Mouse (Mus musculus): ENCODE results near the gene Reep1.

Reep1 gene

GRCm38 (mm10) chr6:71707511-71708501 lies at the start of gene Reep1:
Gene Reep1 (plus strand): TSS chr6:71707561.
- in situ Hi-C loops (cut with MboI, MseI) = no loop called here

- in situ Hi-C loops (cut with MboI, MseI) = no loop called here
Measured at GRCm38 (mm10) chr6:71658290-71658689, 49.1 kb upstream of the Reep1 start.

DNA sequence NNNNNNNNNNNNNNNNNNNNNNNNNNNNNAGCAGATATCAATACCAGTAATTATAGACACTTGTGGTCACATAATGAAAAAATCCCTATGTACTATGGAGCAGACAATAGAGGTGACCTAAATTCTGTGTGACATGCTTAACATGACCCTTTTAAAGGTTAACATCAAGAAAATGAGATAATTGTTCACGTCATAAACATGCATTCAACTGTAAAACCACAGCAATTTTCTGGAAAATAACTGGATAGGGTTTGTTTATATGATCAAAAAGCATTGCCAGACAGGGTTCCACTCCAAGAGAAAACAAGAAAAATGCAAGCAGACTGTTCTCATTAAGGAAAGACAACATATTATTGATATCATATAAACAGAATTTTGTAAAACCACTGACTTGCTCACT lies 42.9 kb upstream of the Reep1 start:
- in situ Hi-C loops (cut with MboI, MseI) = no loop called here

- in situ Hi-C loops (cut with MboI, MseI) = loop anchor here (10.0 kb wide), 1 partner anchor 648 kb away; no protein-coding TSS in a partner anchor
Measured at GRCm38 (mm10) chr6:71673166-71673565, 34.2 kb upstream of the Reep1 start.

DNA sequence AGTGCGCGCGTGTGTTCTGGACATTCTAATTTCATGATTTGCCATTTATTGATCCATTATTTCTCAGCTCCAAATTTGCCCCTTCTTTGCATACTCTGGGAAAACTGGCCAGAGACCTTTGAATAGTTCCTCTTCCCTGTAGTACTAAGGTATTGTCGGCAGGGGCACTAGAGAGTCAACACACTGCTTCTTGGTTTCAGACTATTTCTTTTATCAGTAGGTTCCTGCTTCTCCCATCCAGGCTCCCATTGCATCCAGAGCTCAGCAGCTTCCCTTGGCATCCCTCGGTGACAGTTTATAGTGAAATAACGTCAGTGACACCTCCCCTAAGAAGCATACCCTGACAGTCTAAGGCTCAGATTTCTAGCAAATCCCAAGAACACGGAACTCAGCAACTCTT lies 28.5 kb upstream of the Reep1 start:
- in situ Hi-C loops (cut with MboI, MseI) = loop anchor here (10.0 kb wide), 1 partner anchor 654 kb away; no protein-coding TSS in a partner anchor

GRCm38 (mm10) chr6:71695150-71695549 lies 12.2 kb upstream of the Reep1 start:
- in situ Hi-C loops (cut with MboI, MseI) = no loop called here

DNA sequence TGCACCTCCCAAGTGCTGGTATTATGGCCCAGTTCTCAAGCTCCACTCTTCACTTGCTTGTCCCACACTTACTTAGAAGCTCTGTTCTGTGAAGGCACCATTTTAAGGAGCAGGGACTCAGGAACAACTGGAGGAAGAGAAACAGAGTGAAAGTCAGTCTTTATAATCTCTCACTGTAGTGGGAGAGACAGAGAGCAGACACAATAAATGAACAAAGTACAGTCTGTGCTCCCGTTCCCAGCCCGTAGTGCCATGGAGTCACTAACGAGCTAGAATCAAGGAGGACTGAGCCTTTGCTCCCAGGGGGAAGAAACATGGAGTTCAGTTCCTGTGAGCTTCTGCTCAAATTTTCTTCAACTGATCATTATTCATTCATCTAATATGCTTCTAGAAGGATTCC lies 11.8 kb upstream of the Reep1 start:
- in situ Hi-C loops (cut with MboI, MseI) = no loop called here

DNA sequence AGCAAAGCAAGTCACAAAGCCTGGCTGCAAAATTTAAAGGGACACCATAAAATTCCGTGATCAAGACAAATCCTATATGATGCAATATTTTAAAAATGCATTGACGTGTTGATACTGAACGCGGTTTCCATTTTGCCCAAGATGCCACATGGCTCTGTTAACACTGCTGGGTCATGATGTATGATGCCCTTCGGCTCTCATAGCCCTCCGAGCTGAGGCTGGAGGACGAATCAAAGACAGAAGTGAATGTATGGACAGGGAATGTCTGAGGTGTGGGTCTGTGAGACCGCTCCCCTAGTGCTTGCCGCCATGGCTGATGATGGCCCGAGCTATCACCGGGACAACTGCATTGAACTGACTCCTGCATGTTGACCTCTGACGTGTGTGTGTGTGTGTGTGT lies 490 bp upstream of the Reep1 start:
- in situ Hi-C loops (cut with MboI, MseI) = no loop called here

DNA sequence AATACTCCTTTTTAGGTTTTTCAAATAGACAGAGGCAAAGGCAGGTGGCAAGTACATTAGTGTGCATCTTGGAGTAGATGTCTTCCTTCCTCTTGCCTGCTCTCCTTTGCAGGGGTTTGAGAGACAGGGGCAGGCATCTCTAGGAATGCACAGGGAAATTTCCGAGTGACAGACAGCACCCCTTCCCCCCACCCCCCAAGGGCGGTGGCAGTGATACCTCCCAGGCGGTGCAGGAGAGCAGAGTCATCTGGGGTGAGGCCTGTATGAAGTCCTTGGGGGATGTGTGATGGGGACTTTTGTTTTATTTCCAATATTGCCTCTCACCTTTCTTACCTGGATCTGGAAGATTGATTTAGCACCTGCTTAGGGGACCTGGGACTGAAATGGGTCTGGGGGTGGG lies 1.2 kb downstream of the Reep1 start:
- in situ Hi-C loops (cut with MboI, MseI) = no loop called here

DNA sequence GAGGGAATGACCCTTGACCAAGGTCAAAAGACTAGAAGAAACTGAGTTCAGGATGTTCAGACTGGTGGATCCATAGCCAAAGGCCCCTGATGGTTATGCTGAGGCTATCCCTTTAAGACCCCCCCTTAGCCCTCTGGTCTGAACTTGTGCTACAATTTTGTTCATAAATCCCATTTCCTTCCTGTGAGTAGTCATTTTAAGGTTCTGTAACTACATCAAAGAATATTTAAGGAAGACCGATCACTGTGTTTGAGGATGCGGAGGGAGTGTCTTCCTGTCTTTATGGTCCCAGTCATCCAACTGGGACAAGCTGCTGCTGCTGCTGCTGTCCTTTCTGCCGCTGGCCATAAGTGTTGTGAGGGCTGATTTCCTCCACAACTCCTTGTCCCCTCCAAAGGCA lies 3.0 kb downstream of the Reep1 start:
- in situ Hi-C loops (cut with MboI, MseI) = no loop called here

DNA sequence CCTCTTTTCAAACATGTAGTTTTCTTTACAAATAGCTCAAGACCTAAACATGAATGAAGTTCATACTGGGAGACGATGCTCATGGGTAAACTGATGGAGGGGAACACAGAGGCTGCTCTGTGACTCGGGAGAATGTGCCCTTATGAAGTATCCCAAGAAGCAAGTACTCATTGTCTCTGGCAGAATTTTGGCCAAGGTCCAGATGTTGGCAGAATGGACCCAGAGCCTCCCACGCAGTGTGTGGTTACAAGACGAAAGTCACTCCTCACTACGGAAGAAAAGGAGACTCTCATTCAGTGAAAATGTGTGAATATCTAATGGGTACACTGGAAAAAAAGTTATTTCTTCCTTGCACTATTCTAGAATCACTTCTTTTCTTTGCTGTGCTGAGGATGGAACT lies 3.8 kb downstream of the Reep1 start:
- in situ Hi-C loops (cut with MboI, MseI) = no loop called here

- in situ Hi-C loops (cut with MboI, MseI) = no loop called here
Measured at GRCm38 (mm10) chr6:71713532-71713931, 6.2 kb downstream of the Reep1 start.

DNA sequence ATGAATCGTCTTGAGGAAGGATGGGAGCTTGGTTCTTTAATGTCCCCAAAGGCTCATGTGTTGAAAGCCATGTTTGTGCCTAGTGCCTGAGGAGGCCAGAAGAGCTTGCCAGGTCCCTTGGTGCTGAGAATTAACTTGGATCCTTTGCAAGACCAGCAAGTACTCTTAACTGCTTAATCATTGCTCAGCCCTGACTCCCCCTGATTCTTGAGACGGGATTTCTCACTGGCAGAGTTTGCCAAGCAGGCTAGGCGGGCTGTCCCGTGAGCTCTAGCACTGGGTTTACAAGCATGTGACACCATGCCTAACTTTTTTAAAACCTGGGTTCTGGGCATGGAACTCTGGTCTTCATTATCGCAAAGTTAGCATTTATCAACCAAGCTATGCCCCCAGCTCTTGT lies 7.6 kb downstream of the Reep1 start:
- in situ Hi-C loops (cut with MboI, MseI) = no loop called here

GRCm38 (mm10) chr6:71716434-71716833 lies 9.1 kb downstream of the Reep1 start:
- in situ Hi-C loops (cut with MboI, MseI) = no loop called here

DNA sequence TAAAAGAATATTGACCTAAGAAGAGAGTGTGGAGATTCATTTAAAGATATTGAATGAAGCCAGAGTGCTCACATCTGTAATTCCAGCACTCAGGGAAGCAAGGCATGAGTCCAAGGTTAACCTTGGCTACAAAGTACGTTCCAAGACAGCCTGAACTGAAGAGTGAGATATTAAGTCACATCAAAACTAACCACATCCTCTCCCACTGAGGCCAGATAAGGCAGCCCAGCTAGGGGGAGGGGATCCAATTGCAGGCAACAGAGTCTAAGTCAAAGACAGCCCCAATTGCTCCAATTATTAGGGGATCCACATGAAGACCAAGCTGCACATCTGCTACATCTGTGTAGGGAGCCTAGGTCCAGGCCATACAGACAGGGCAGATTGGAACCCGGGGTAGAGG lies 11.0 kb downstream of the Reep1 start:
- in situ Hi-C loops (cut with MboI, MseI) = no loop called here

DNA sequence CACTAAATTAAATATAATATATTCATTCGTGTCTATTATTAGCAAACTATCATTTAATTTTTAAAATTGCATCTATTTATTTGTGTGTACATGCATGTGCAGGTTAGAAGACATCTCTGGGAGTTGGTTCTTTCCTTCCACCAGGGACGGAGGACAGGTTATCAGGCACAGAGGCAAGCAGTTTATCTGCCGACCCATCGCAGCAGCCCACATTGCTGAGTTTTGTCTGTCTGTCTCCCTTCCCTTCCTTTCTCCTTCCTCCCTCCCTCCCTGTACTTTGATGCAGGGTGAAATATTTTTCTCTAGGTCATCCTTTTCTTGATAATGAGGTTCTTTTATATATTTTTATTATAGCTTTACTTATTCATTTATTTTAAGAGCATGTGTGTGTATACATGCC lies 11.9 kb downstream of the Reep1 start:
- in situ Hi-C loops (cut with MboI, MseI) = no loop called here

DNA sequence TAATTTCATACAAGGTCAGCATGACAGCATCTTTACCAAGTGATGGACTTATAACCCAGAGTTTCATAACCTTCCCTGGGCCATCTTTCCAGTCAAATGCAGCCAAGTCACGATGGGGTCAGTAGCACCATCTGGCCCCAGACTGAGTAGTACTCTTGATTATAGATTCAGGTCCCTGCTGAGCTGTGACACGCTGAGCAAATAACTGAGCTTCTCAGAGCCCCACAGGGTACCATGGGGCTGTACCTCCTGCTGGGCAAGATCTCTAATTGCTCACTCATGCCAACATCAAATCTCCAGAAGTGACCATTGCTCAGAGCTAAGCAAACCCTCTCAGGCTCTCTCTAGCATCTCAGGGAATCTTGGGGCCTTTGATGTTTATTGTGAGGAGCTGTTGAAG lies 15.6 kb downstream of the Reep1 start:
- in situ Hi-C loops (cut with MboI, MseI) = no loop called here

GRCm38 (mm10) chr6:71723555-71723954 lies 16.2 kb downstream of the Reep1 start:
- in situ Hi-C loops (cut with MboI, MseI) = no loop called here

DNA sequence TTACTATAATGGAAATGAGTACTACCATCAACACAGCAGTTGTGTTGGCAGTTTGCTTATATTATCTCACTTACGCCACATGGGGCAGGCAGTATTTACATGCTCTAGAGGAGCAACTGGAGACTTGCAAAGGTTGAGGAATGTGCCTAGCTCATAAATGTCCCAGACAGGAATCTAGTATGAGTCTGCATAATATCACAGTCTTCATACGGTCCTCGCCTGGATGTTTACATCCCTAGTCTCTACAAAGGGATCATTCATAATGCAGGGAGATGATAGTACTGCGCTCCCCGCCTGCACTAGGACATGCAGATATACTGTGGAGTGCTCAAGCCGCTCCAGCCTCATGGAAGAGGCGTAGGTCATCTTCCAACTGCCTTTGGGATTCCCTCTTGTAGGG lies 19.3 kb downstream of the Reep1 start:
- in situ Hi-C loops (cut with MboI, MseI) = no loop called here

DNA sequence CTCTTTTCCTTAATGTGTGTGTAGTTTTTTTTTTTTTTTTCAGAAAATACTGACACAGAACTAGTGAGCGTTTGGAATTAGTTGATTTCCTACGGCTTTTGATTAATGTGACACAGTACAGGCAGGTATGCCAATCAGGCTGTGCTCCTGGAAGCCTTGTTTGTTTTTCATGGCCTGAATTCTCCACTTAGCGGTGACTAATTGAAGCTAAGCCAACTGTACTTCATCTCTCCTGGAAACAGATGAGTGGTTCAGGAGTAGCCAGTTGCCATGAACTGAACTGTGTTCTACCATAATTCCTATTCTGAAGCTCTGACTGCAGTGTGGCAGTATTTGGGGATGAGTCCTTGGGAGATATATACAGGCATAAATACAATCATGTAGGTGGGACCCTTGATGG lies 20.9 kb downstream of the Reep1 start:
- in situ Hi-C loops (cut with MboI, MseI) = no loop called here

DNA sequence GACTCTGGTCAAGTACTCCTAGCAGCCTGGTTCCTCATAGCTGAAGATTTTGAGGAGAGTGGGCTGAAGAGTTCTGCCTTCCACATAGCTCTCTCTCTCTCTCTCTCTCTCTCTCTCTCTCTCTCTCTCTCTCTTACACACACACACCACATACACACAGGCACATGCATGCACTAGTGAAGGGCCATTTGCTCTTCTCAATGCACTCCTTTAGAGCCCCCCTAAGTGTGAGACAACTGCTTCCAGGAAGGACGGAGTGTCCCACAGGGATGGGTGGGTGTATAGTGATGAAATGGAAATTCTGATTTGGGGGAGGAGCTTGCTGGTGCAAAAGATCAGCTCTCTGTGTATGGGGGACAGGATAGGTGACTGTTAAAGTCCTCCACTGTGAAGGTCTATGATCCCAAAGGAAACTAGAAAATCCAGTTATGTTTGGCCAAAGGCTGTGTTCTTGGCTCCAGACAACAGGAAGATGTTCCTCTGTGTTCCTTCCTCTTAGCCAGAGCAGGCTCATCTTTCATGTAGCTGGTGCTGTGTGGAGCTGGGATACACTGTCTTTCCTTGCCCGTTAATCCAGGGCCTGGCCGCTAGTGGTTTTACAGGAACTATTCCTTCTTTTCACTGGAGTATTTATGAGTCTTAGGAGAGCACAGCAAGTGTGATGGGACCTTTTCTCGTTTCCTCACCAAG lies 27.7 kb downstream of the Reep1 start:
- in situ Hi-C loops (cut with MboI, MseI) = no loop called here

DNA sequence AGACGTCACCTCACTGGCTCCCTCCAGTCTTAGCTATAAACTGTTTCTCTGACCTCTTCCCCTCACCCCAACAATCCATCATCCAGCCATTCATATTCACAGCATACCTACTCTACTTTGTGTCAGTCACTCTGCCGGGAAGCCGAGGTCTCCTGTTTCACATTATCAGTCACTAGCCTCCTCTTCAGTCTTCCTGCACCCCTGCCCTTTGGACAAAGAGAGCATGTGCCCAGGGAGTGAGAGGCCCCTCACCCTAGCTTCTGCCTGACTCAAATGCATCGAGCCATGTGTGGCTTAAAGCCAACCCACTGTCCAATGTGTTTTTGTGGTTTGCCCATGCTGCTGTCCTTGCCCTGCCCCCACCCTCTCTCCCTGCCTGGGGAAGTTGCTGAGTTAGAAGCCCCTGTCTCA lies 28.2 kb downstream of the Reep1 start:
- in situ Hi-C loops (cut with MboI, MseI) = no loop called here

DNA sequence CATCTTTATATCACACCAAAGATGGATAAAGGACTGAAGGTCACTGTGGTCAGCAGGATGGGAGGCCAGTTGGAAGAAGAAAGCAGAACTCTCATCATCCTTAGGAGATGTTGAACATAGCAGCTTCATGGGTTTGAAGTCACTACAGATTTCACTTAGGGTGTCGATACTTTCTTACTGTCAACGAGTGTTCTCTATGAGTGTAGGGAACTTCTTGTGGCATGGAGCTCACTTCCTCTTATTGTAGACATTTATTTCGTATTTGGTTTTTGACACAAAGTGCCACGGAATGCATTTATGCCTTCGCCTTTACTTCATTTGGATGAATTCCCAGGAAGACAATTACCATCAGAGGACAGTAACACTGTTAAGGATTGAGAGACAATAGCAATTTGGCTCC lies 28.7 kb downstream of the Reep1 start:
- in situ Hi-C loops (cut with MboI, MseI) = no loop called here

Measured in T-helper 2 cell (primary cell).